Mouse (Mus musculus) thymus, adult 18-20 months (tissue): ENCODE measurements around the gene Fbln2.
"Not testable (repeated sequence)": the region's sequence is repeated elsewhere in the genome, so short reads cannot be mapped to it uniquely, and the experiment has no call there.

Experiments used
- DNase-seq, 2 experiments: peaks; one replicate each; pipeline ENCODE4 v3.0.0; 2022; ENCODE audit warnings: mixed read lengths in 2 of 2

The Fbln2 gene

GRCm38 (mm10) chr6:91212155-91212554, at the start of gene Fbln2:
TSS of gene Fbln2 (plus strand) at chr6:91212455.
- DNase-seq = not testable (repeated sequence)

- no peak for DNase-seq
Observed at GRCm38 (mm10) chr6:91163195-91163911, 48.9 kb upstream of the Fbln2 start.

- no peak for DNase-seq
Observed at GRCm38 (mm10) chr6:91164584-91164983, 47.7 kb upstream of the Fbln2 start.

- DNase-seq = peak in 1 of 2 experiments; percentile 35
Observed at GRCm38 (mm10) chr6:91165210-91165609, 47.0 kb upstream of the Fbln2 start.

GRCm38 (mm10) chr6:91167828-91168227, 44.4 kb upstream of the Fbln2 start:
- no peak for DNase-seq

- DNase-seq = no peak
Observed at GRCm38 (mm10) chr6:91169129-91169528, 43.1 kb upstream of the Fbln2 start.

GRCm38 (mm10) chr6:91171396-91171895, 40.8 kb upstream of the Fbln2 start:
- DNase-seq = no peak

- no peak for DNase-seq
Observed at GRCm38 (mm10) chr6:91172381-91172780, 39.9 kb upstream of the Fbln2 start.

- no peak for DNase-seq
Observed at GRCm38 (mm10) chr6:91173221-91173880, 38.9 kb upstream of the Fbln2 start.

- DNase-seq = no peak
Observed at GRCm38 (mm10) chr6:91174211-91174610, 38.0 kb upstream of the Fbln2 start.

- no peak for DNase-seq
Observed at GRCm38 (mm10) chr6:91180767-91181171, 31.5 kb upstream of the Fbln2 start.

GRCm38 (mm10) chr6:91181320-91181719, 30.9 kb upstream of the Fbln2 start:
- no peak for DNase-seq

GRCm38 (mm10) chr6:91182075-91182490, 30.2 kb upstream of the Fbln2 start:
- DNase-seq = no peak

- DNase-seq = no peak
Observed at GRCm38 (mm10) chr6:91183041-91183440, 29.2 kb upstream of the Fbln2 start.

- no peak for DNase-seq
Observed at GRCm38 (mm10) chr6:91183980-91184379, 28.3 kb upstream of the Fbln2 start.

- no peak for DNase-seq
Observed at GRCm38 (mm10) chr6:91184776-91185175, 27.5 kb upstream of the Fbln2 start.

GRCm38 (mm10) chr6:91185502-91185901, 26.8 kb upstream of the Fbln2 start:
- no peak for DNase-seq

- no peak for DNase-seq
Observed at GRCm38 (mm10) chr6:91186161-91186931, 25.9 kb upstream of the Fbln2 start.

GRCm38 (mm10) chr6:91186934-91187333, 25.3 kb upstream of the Fbln2 start:
- DNase-seq = no peak

- no peak for DNase-seq
Observed at GRCm38 (mm10) chr6:91187871-91188270, 24.4 kb upstream of the Fbln2 start.

GRCm38 (mm10) chr6:91189971-91190370, 22.3 kb upstream of the Fbln2 start:
- no peak for DNase-seq

GRCm38 (mm10) chr6:91191465-91191864, 20.8 kb upstream of the Fbln2 start:
- DNase-seq = no peak

- DNase-seq = no peak
Observed at GRCm38 (mm10) chr6:91192421-91192820, 19.8 kb upstream of the Fbln2 start.
